Comparison of ENCODE assay signal across 33 mouse cellular contexts in the genomic region with DNA sequence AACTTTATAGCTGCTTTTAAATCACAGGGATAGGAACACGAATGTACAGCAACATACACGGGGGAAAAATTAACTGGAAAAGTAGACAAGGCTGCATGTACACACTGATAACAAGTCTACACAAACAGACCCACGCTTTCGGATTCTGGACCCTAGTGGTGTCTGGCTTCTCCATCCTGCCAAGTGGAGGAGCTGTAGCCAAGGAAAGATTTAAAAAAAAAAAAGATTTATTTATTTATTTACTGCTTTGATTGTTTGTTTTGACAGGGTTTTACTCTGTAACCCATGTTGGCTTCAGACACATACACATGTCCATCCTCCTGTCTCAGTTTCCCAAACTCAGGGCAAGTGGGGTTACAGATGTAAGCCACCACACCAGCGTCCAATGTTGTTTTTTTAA. TPM values are rescaled to one million over a fixed set of nuclear protein-coding genes. Genes with fewer than 3 reads are reported as not detected.
DNase-seq lines count a peak whose midpoint lies in the region; ATAC-seq and TF ChIP-seq lines count a peak whose summit lies in the region.
"Had no signal": no experiment of that assay in that cellular context is flagged by ENCODE, and none has a peak within 500 bp of the region (broad histone marks: within the 10 kb centered on the region; RNA-seq: fewer than 3 reads in every experiment).

No protein-coding gene starts in this region.

- TF ChIP-seq POLR2A in kidney, adult 2 months (IDR thresholded peaks at IDR 0.05; ENCODE audit: low read depth, low read length): no peak
- no peak for TF ChIP-seq POLR2A in CH12.LX (IDR thresholded peaks at IDR 0.05; ENCODE audit: low read depth, low read length)

- H3K4me2 ChIP-seq in kidney, postnatal 0 days (ENCODE audit: low read length): peak overlapping the region; percentile 22; the same call in 1 of the 2 replicates
- no peak overlapping the region for H3K4me2 ChIP-seq in lung, postnatal 0 days (replicated peaks; ENCODE audit: low read depth, low read length)
- H3K4me2 ChIP-seq in CH12.LX (ENCODE audit: insufficient read depth, low read depth, poor library complexity, severe bottlenecking): peak overlapping the region; percentile 86
- H3K4me2 ChIP-seq in intestine, embryonic 16.5 days (ENCODE audit: low read depth, low read length): no peak overlapping the region
- H3K4me2 ChIP-seq: forebrain, embryonic 13.5 days; heart, embryonic 12.5 days; heart, embryonic 15.5 days; hindbrain, embryonic 13.5 days had no signal

- 33% methylated on average over 5 of the region's 5 CpGs for WGBS in kidney, postnatal 0 days
- WGBS in kidney, adult 2 months: 67% methylated on average over 5 of the region's 5 CpGs
- 36% methylated on average over 5 of the region's 5 CpGs for WGBS in lung, postnatal 0 days
- WGBS in intestine, embryonic 16.5 days: 53% methylated on average over 5 of the region's 5 CpGs

- H3K79me2 ChIP-seq in CH12.LX (replicated peaks; ENCODE audit: control insufficient read depth, extremely low read depth, insufficient read depth, poor library complexity, severe bottlenecking): peaks cover 18% of the 10 kb centered on the region

- TF ChIP-seq RAD21 in CH12.LX (IDR thresholded peaks at IDR 0.05; ENCODE audit: low read depth, low read length): no peak

- intact Hi-C loops in gastrocnemius, adult 2 months (cut with DNase I): no loop called here
- intact Hi-C loops in gastrocnemius, postnatal 14 days (cut with DNase I; ENCODE audit: low total_unique reads): no loop called here

- no peak for TF ChIP-seq EP300 in lung, postnatal 0 days (IDR thresholded peaks at IDR 0.05)
- TF ChIP-seq EP300 in CH12.LX (IDR thresholded peaks at IDR 0.05; ENCODE audit: low read length): no peak

- H3K9ac ChIP-seq in kidney, postnatal 0 days (ENCODE audit: low read depth, low read length): no peak overlapping the region
- no peak overlapping the region for H3K9ac ChIP-seq in lung, postnatal 0 days (replicated peaks; ENCODE audit: low read depth)
- H3K9ac ChIP-seq in CH12.LX (ENCODE audit: insufficient read depth, low read depth): peak overlapping the region; percentile 67
- H3K9ac ChIP-seq in intestine, embryonic 16.5 days (ENCODE audit: low read depth, low read length): no peak overlapping the region
- H3K9ac ChIP-seq: forebrain, embryonic 13.5 days; heart, embryonic 12.5 days; heart, embryonic 15.5 days; hindbrain, embryonic 13.5 days had no signal

- peaks cover 6% of the 10 kb centered on the region for H3K4me1 ChIP-seq in kidney, postnatal 0 days (replicated peaks; ENCODE audit: insufficient read depth, low read length)
- H3K4me1 ChIP-seq in kidney, adult 2 months (ENCODE audit: control insufficient read depth, insufficient read depth, low read length): no peaks in the 10 kb centered on the region
- H3K4me1 ChIP-seq in lung, postnatal 0 days (ENCODE audit: insufficient read depth, low read depth, low read length): no peaks in the 10 kb centered on the region
- H3K4me1 ChIP-seq in CH12.LX (ENCODE audit: control insufficient read depth in 1 of 2, insufficient read depth in 2 of 2): peaks cover 57 to 83% of the 10 kb centered on the region in 2 experiments
- no peaks in the 10 kb centered on the region for H3K4me1 ChIP-seq in intestine, embryonic 16.5 days (ENCODE audit: control insufficient read depth, insufficient read depth, low read length)
- H3K4me1 ChIP-seq: forebrain, embryonic 13.5 days; heart, embryonic 12.5 days; heart, embryonic 15.5 days; hindbrain, embryonic 13.5 days had no signal

- no peaks in the 10 kb centered on the region for H3K36me3 ChIP-seq in kidney, postnatal 0 days (ENCODE audit: insufficient read depth, low read length)
- no peaks in the 10 kb centered on the region for H3K36me3 ChIP-seq in kidney, adult 2 months (ENCODE audit: control insufficient read depth, insufficient read depth, low read length)
- H3K36me3 ChIP-seq in lung, postnatal 0 days (ENCODE audit: insufficient read depth, low read length): no peaks in the 10 kb centered on the region
- H3K36me3 ChIP-seq in CH12.LX (replicated peaks in 1 of 2; ENCODE audit: control insufficient read depth in 1 of 2, insufficient read depth in 1 of 2, low read length in 1 of 2): peaks cover 23 to 24% of the 10 kb centered on the region in 2 experiments
- no peaks in the 10 kb centered on the region for H3K36me3 ChIP-seq in intestine, embryonic 16.5 days (ENCODE audit: control insufficient read depth, insufficient read depth, low read length)
- H3K36me3 ChIP-seq: forebrain, embryonic 10.5 days; heart, embryonic 12.5 days; heart, embryonic 15.5 days; hindbrain, embryonic 10.5 days; hindbrain, embryonic 13.5 days had no signal

- peak; percentile 4 for DNase-seq in gastrocnemius, adult 2 months
- DNase-seq in gastrocnemius, postnatal 14 days: no peak
- DNase-seq in kidney, postnatal 0 days (ENCODE audit: low spot score): no peak
- DNase-seq in kidney, adult 2 months: no peak
- DNase-seq in lung, postnatal 0 days (ENCODE audit: low spot score): peak; percentile 16
- DNase-seq in lung, postnatal 4 days: no peak
- peak; percentile 29 for DNase-seq in CH12.LX (ENCODE audit: extremely low read depth)
- DNase-seq: adrenal gland, adult 8-10 months; adrenal gland, postnatal 25 days; cerebellum, adult 18-20 months; cerebellum, adult 9-10 months; cerebellum, postnatal 14 days; gastrocnemius, postnatal 25 days; heart, postnatal 10 days; heart, postnatal 36 days had no signal

- H3K27me3 ChIP-seq in kidney, postnatal 0 days (ENCODE audit: insufficient read depth, low read length): no peaks in the 10 kb centered on the region
- H3K27me3 ChIP-seq in kidney, adult 2 months (replicated peaks; ENCODE audit: control insufficient read depth, insufficient read depth, low read length): no peaks in the 10 kb centered on the region
- H3K27me3 ChIP-seq in lung, postnatal 0 days (replicated peaks; ENCODE audit: insufficient read depth, low read length): no peaks in the 10 kb centered on the region
- no peaks in the 10 kb centered on the region for H3K27me3 ChIP-seq in CH12.LX (replicated peaks)
- no peaks in the 10 kb centered on the region for H3K27me3 ChIP-seq in intestine, embryonic 16.5 days (replicated peaks; ENCODE audit: control insufficient read depth, insufficient read depth, low read length)
- H3K27me3 ChIP-seq: forebrain, embryonic 13.5 days; heart, embryonic 12.5 days; heart, embryonic 15.5 days; hindbrain, embryonic 13.5 days had no signal

- no peak for TF ChIP-seq CTCF in gastrocnemius, adult 2 months (IDR thresholded peaks at IDR 0.05)
- TF ChIP-seq CTCF in kidney, postnatal 0 days (IDR thresholded peaks at IDR 0.05; ENCODE audit: low read depth): no peak
- TF ChIP-seq CTCF in kidney, adult 2 months (conservative IDR thresholded peaks at IDR 0.05; ENCODE audit: insufficient read depth, insufficient read length, low read depth, low read length): no peak
- TF ChIP-seq CTCF in lung, postnatal 0 days (IDR thresholded peaks at IDR 0.05): no peak
- no peak for TF ChIP-seq CTCF in CH12.LX (conservative IDR thresholded peaks at IDR 0.05 in 1 of 2, IDR thresholded peaks at IDR 0.05 in 1 of 2; ENCODE audit: low read depth in 2 of 2, low read length in 2 of 2)

- in situ Hi-C loops in CH12.LX (cut with MboI; ENCODE audit: low pct_ligation_motif_present, low pct_unique_long_range_greater_than_20kb, low sequenced_read_pairs): loop anchor here (25.0 kb wide), 1 partner anchor 455 kb away; the partner anchor contains the start of genes Milr1 and Pecam1

- H3K4me3 ChIP-seq in gastrocnemius, adult 2 months: no peak overlapping the region
- H3K4me3 ChIP-seq in kidney, postnatal 0 days (replicated peaks; ENCODE audit: low read depth, low read length): no peak overlapping the region
- H3K4me3 ChIP-seq in kidney, adult 2 months (ENCODE audit: insufficient read depth, low read depth, low read length): no peak overlapping the region
- H3K4me3 ChIP-seq in lung, postnatal 0 days (ENCODE audit: low read depth, low read length): no peak overlapping the region
- peak overlapping the region in 1 of 3 experiments; percentile 5 for H3K4me3 ChIP-seq in CH12.LX (replicated peaks in 1 of 3; ENCODE audit: low read depth in 2 of 3, low read length in 2 of 3, poor library complexity in 1 of 3)
- H3K4me3 ChIP-seq in intestine, embryonic 16.5 days (ENCODE audit: low read length): no peak overlapping the region
- H3K4me3 ChIP-seq: forebrain, embryonic 10.5 days; forebrain, embryonic 13.5 days; heart, embryonic 12.5 days; heart, embryonic 15.5 days; hindbrain, embryonic 10.5 days; hindbrain, embryonic 13.5 days had no signal

- ATAC-seq in kidney, postnatal 0 days (replicated peaks; ENCODE audit: low FRiP score, low read depth): no peak
- no peak for ATAC-seq in lung, postnatal 0 days
- no peak for ATAC-seq in intestine, embryonic 16.5 days
- ATAC-seq: activated CD4-positive, CD25-positive, alpha-beta regulatory T cell, adult 4 months; CD4-positive, CD25-positive, alpha-beta regulatory T cell, adult 4 months; forebrain, embryonic 13.5 days; forebrain, embryonic 16.5 days; hindbrain, embryonic 16.5 days had no signal

- no peaks in the 10 kb centered on the region for H3K9me3 ChIP-seq in kidney, postnatal 0 days (replicated peaks; ENCODE audit: low read length)
- H3K9me3 ChIP-seq in lung, postnatal 0 days (ENCODE audit: low read length): no peaks in the 10 kb centered on the region
- no peaks in the 10 kb centered on the region for H3K9me3 ChIP-seq in CH12.LX (replicated peaks; ENCODE audit: low read length)
- no peaks in the 10 kb centered on the region for H3K9me3 ChIP-seq in intestine, embryonic 16.5 days (ENCODE audit: control insufficient read depth, low read length)
- H3K9me3 ChIP-seq: forebrain, embryonic 10.5 days; forebrain, embryonic 13.5 days; heart, embryonic 12.5 days; heart, embryonic 15.5 days; hindbrain, embryonic 10.5 days; hindbrain, embryonic 13.5 days had no signal

- no peak overlapping the region for H3K27ac ChIP-seq in gastrocnemius, adult 2 months
- peak overlapping the region; percentile 11; the same call in 1 of the 2 replicates for H3K27ac ChIP-seq in kidney, postnatal 0 days
- H3K27ac ChIP-seq in kidney, adult 2 months (ENCODE audit: insufficient read depth, low read depth, low read length): no peak overlapping the region
- H3K27ac ChIP-seq in lung, postnatal 0 days (ENCODE audit: low read length): no peak overlapping the region
- H3K27ac ChIP-seq in CH12.LX (ENCODE audit: insufficient read depth, low read depth): peak overlapping the region; percentile 96
- no peak overlapping the region for H3K27ac ChIP-seq in intestine, embryonic 16.5 days (ENCODE audit: low read length)
- H3K27ac ChIP-seq: forebrain, embryonic 13.5 days; heart, embryonic 15.5 days; hindbrain, embryonic 10.5 days; hindbrain, embryonic 13.5 days had no signal

- dilution Hi-C loops in CH12.LX (cut with MboI; ENCODE audit: extremely low pct_ligation_motif_present, extremely low pct_unique_long_range_greater_than_20kb, low sequenced_read_pairs): no loop called here

RNA-seq across cellular contexts. Expression of gene Gh, which starts 5.8 kb away (rescaled TPM):
- total RNA-seq in gastrocnemius, adult 2 months (2021): not detected
- total RNA-seq in gastrocnemius, postnatal 14 days (2021): not detected
- not detected in 2 replicates for polyA plus RNA-seq in kidney, postnatal 0 days (2015; fragmentation: Nextera tagmentation; extraction: Ambion mirVana)
- 0.16 TPM in 1 of 2 replicates, not detected in the other for polyA plus RNA-seq in kidney, adult 2 months (2012; rRNA removed)
- not detected in 2 replicates for polyA plus RNA-seq in lung, postnatal 0 days (2015; fragmentation: Nextera tagmentation; extraction: Ambion mirVana)
- total RNA-seq in CH12.LX (2012; rRNA removed): 0.38 and 0.46 TPM in 2 replicates
- 0.31 and 0.68 TPM in 2 replicates for total RNA-seq in CH12.LX (2014; rRNA removed)
- polyA plus RNA-seq in CH12.LX (2012; ENCODE audit: insufficient read length, low read depth): 0.76 and 1.0 TPM in 2 replicates
- polyA plus RNA-seq in intestine, embryonic 16.5 days (2015; fragmentation: Nextera tagmentation; extraction: Ambion mirVana): not detected in 2 replicates
- total RNA-seq: adrenal gland, adult 8-10 months; adrenal gland, postnatal 25 days; ES-E14; gastrocnemius, adult 18-20 months; gastrocnemius, postnatal 25 days; heart, adult 18-20 months; heart, postnatal 10 days; heart, postnatal 36 days had no signal
- polyA plus RNA-seq: activated CD4-positive, CD25-positive, alpha-beta regulatory T cell, adult 4 months; C2C12; CD4-positive, CD25-positive, alpha-beta regulatory T cell, adult 4 months; embryonic facial prominence, embryonic 11.5 days; embryonic facial prominence, embryonic 14.5 days; forebrain, embryonic 10.5 days; forebrain, embryonic 13.5 days; forebrain, embryonic 16.5 days; gonadal fat pad, adult 2 months; heart, embryonic 12.5 days; heart, embryonic 15.5 days; hindbrain, embryonic 10.5 days; hindbrain, embryonic 13.5 days had no signal

RNA-seq across cellular contexts. Expression of gene Cd79b, which starts 7.1 kb away (rescaled TPM):
- under 1 TPM; 0.28 to 0.64 TPM for total RNA-seq in gastrocnemius, adult 2 months (2021)
- total RNA-seq in gastrocnemius, postnatal 14 days (2021): 1 to 10 TPM; 1.0 to 1.1 TPM
- polyA plus RNA-seq in kidney, postnatal 0 days (2015; fragmentation: Nextera tagmentation; extraction: Ambion mirVana): 7.7 and 7.8 TPM in 2 replicates
- polyA plus RNA-seq in kidney, adult 2 months (2012; rRNA removed): 2.7 and 17.9 TPM in 2 replicates
- 10.8 and 11.8 TPM in 2 replicates for polyA plus RNA-seq in lung, postnatal 0 days (2015; fragmentation: Nextera tagmentation; extraction: Ambion mirVana)
- total RNA-seq in CH12.LX (2012; rRNA removed): 503 and 527 TPM in 2 replicates
- total RNA-seq in CH12.LX (2014; rRNA removed): 636 and 689 TPM in 2 replicates
- 678 and 741 TPM in 2 replicates for polyA plus RNA-seq in CH12.LX (2012; ENCODE audit: insufficient read length, low read depth)
- polyA plus RNA-seq in intestine, embryonic 16.5 days (2015; fragmentation: Nextera tagmentation; extraction: Ambion mirVana): 3.0 and 4.4 TPM in 2 replicates
- polyA plus RNA-seq: C2C12 had no signal

RNA-seq across cellular contexts. Expression of gene Tcam1, which starts 31.0 kb away (rescaled TPM):
- under 1 TPM; 0.08 TPM for total RNA-seq in gastrocnemius, adult 2 months (2021)
- total RNA-seq in gastrocnemius, postnatal 14 days (2021): under 1 TPM; 0.07 to 0.12 TPM
- polyA plus RNA-seq in kidney, postnatal 0 days (2015; fragmentation: Nextera tagmentation; extraction: Ambion mirVana): 0.49 and 0.59 TPM in 2 replicates
- 0.02 and 0.03 TPM in 2 replicates for polyA plus RNA-seq in kidney, adult 2 months (2012; rRNA removed)
- polyA plus RNA-seq in lung, postnatal 0 days (2015; fragmentation: Nextera tagmentation; extraction: Ambion mirVana): 0.06 and 0.07 TPM in 2 replicates
- 4.2 and 5.9 TPM in 2 replicates for total RNA-seq in CH12.LX (2012; rRNA removed)
- 0.68 and 0.82 TPM in 2 replicates for total RNA-seq in CH12.LX (2014; rRNA removed)
- 0.64 and 0.99 TPM in 2 replicates for polyA plus RNA-seq in CH12.LX (2012; ENCODE audit: insufficient read length, low read depth)
- 0.20 and 0.27 TPM in 2 replicates for polyA plus RNA-seq in intestine, embryonic 16.5 days (2015; fragmentation: Nextera tagmentation; extraction: Ambion mirVana)
- total RNA-seq: heart, adult 18-20 months; heart, postnatal 36 days had no signal
- polyA plus RNA-seq: heart, embryonic 15.5 days had no signal

RNA-seq across cellular contexts. Expression of gene Smarcd2, which starts 34.7 kb away (rescaled TPM):
- total RNA-seq in gastrocnemius, adult 2 months (2021): 10 to 100 TPM; 10.8 to 12.8 TPM
- total RNA-seq in gastrocnemius, postnatal 14 days (2021): 10 to 100 TPM; 20.3 to 22.6 TPM
- 42.7 and 44.6 TPM in 2 replicates for polyA plus RNA-seq in kidney, postnatal 0 days (2015; fragmentation: Nextera tagmentation; extraction: Ambion mirVana)
- 70.0 and 77.9 TPM in 2 replicates for polyA plus RNA-seq in kidney, adult 2 months (2012; rRNA removed)
- polyA plus RNA-seq in lung, postnatal 0 days (2015; fragmentation: Nextera tagmentation; extraction: Ambion mirVana): 46.9 and 55.5 TPM in 2 replicates
- total RNA-seq in CH12.LX (2012; rRNA removed): 89.4 and 94.3 TPM in 2 replicates
- total RNA-seq in CH12.LX (2014; rRNA removed): 105 and 110 TPM in 2 replicates
- 103 and 116 TPM in 2 replicates for polyA plus RNA-seq in CH12.LX (2012; ENCODE audit: insufficient read length, low read depth)
- 48.1 and 49.7 TPM in 2 replicates for polyA plus RNA-seq in intestine, embryonic 16.5 days (2015; fragmentation: Nextera tagmentation; extraction: Ambion mirVana)

RNA-seq across cellular contexts. Expression of gene Scn4a, which starts 45.7 kb away (rescaled TPM):
- 100 to 1,000 TPM; 439 to 468 TPM for total RNA-seq in gastrocnemius, adult 2 months (2021)
- total RNA-seq in gastrocnemius, postnatal 14 days (2021): 100 to 1,000 TPM; 178 to 181 TPM
- polyA plus RNA-seq in kidney, postnatal 0 days (2015; fragmentation: Nextera tagmentation; extraction: Ambion mirVana): 0.22 and 0.37 TPM in 2 replicates
- 0.11 and 1.9 TPM in 2 replicates for polyA plus RNA-seq in kidney, adult 2 months (2012; rRNA removed)
- polyA plus RNA-seq in lung, postnatal 0 days (2015; fragmentation: Nextera tagmentation; extraction: Ambion mirVana): 0.04 TPM in 1 of 2 replicates, not detected in the other
- total RNA-seq in CH12.LX (2012; rRNA removed): 0.50 and 0.64 TPM in 2 replicates
- total RNA-seq in CH12.LX (2014; rRNA removed): 0.55 and 0.57 TPM in 2 replicates
- 0.97 and 1.00 TPM in 2 replicates for polyA plus RNA-seq in CH12.LX (2012; ENCODE audit: insufficient read length, low read depth)
- polyA plus RNA-seq in intestine, embryonic 16.5 days (2015; fragmentation: Nextera tagmentation; extraction: Ambion mirVana): 0.02 TPM in 1 of 2 replicates, not detected in the other
- polyA plus RNA-seq: forebrain, embryonic 10.5 days; forebrain, embryonic 13.5 days; hindbrain, embryonic 16.5 days had no signal

Comparison
In these comparisons a context has a peak if more than half of its experiments do, and no peak if none do; other contexts are left out.
1. DNase-seq: peak in gastrocnemius, adult 2 months (single experiment), lung, postnatal 0 days (single experiment) and CH12.LX (single experiment); none in gastrocnemius, postnatal 14 days (single experiment), kidney, postnatal 0 days (single experiment), kidney, adult 2 months (single experiment) and lung, postnatal 4 days (0 of 2).
2. H3K27ac ChIP-seq: peak in kidney, postnatal 0 days (single experiment) and CH12.LX (single experiment); none in gastrocnemius, adult 2 months (single experiment), kidney, adult 2 months (single experiment), lung, postnatal 0 days (single experiment) and intestine, embryonic 16.5 days (single experiment).
3. H3K4me2 ChIP-seq: peak in kidney, postnatal 0 days (single experiment) and CH12.LX (single experiment); none in lung, postnatal 0 days (single experiment) and intestine, embryonic 16.5 days (single experiment).
4. RNA of gene Cd79b, which starts 7.1 kb away (polyA plus RNA-seq): 678 to 741 TPM in CH12.LX; 2.7 to 17.9 TPM in kidney, adult 2 months, 10.8 to 11.8 TPM in lung, postnatal 0 days, 7.7 to 7.8 TPM in kidney, postnatal 0 days and 3.0 to 4.4 TPM in intestine, embryonic 16.5 days; every median in the first group is over 10 times any median in the second.